Mouse (Mus musculus) ovary, adult 2 months (tissue): ENCODE data around the gene Fopnl. TPM values are rescaled to one million over a fixed set of nuclear protein-coding genes. Genes with fewer than 3 reads are reported as not detected.

Experiments used
- polyA plus RNA-seq: library from polyadenylated mRNA; depleted of rRNA; stranded (reverse); fragments of >200 nt; gene quantifications from 2 replicates; pipeline ENCODE4 v1.2.3, GENCODE M21; 2012; rRNA removed

The Fopnl gene
- 40.5 and 49.5 TPM in 2 replicates for polyA plus RNA-seq

GRCm38 (mm10) chr16:14316884-14317876 is at the start of gene Fopnl:
Fopnl (minus strand) TSS chr16:14317405.

GRCm38 (mm10) chr16:14361362-14362098 is 44.3 kb upstream of the Fopnl start, which contains the start of gene Abcc1:
Abcc1 (plus strand) TSS chr16:14361558.

GRCm38 (mm10) chr16:14291223-14291622 is 26.0 kb downstream of the Fopnl start, which contains the start of gene Myh11:
Myh11 (minus strand) TSS chr16:14291372.

Other genes with a start within 250 kb of the Fopnl start
- 58.7 and 72.2 TPM in 2 replicates for gene Nde1, start 154.1 kb downstream of the Fopnl start, polyA plus RNA-seq
- 14.3 and 15.9 TPM in 2 replicates for gene Marf1, start 154.1 kb downstream of the Fopnl start, polyA plus RNA-seq
- 91.9 and 98.3 TPM in 2 replicates for gene Myh11, start 26.0 kb downstream of the Fopnl start, polyA plus RNA-seq
- gene Abcc1, start 44.2 kb upstream of the Fopnl start, polyA plus RNA-seq, result 30.3 and 53.5 TPM in 2 replicates
- gene A630010A05Rik, start 244.9 kb upstream of the Fopnl start, polyA plus RNA-seq, result 0.05 and 0.07 TPM in 2 replicates